Mouse (Mus musculus) liver, embryonic 14.5 days (tissue): Measurements from ENCODE around the gene Avl9. TPM values are rescaled to one million over a fixed set of nuclear protein-coding genes. Genes with fewer than 3 reads are reported as not detected.

Source experiments
- ATAC-seq: fragments of 200-750 bp; cut with Nextera tagmentation; 2 replicates; pipeline ENCODE4 v1.8.0; 2017; ENCODE audit warnings: moderate number of reproducible peaks, mild to moderate bottlenecking, moderate library complexity; ENCODE audit not compliant: insufficient read depth
- DNase-seq, 3 experiments: peaks; one replicate each; pipeline ENCODE4 v3.0.0-alpha.2; 2012 to 2013; ENCODE audit warnings: low read depth in 3 of 3, low spot score in 3 of 3
- H3K27ac ChIP-seq: fragments of 300-500 bp; sonication (generic); 2 replicates; pipeline ENCODE4 v1.5.1; 2014; ENCODE audit warnings: moderate library complexity, mild to moderate bottlenecking, control low read depth, inconsistent platforms
- H3K27me3 ChIP-seq: fragments of 300-500 bp; sonication (generic); 2 replicates; pipeline ENCODE4 v1.6.1; 2014; ENCODE audit warnings: mild to moderate bottlenecking, low read length, moderate library complexity; ENCODE audit not compliant: control insufficient read depth, insufficient read depth
- H3K36me3 ChIP-seq: fragments of 300-500 bp; sonication (generic); replicated peaks from 2 replicates; pipeline ENCODE4 v1.6.1; 2014; ENCODE audit warnings: low read depth; ENCODE audit not compliant: control insufficient read depth, insufficient read depth
- H3K4me1 ChIP-seq, 2 experiments: fragments of 200-500 bp in 1 of 2; fragments of 300-500 bp in 1 of 2; sonication (generic) in 1 of 2; replicated peaks; 2 replicates each; pipeline ENCODE4 v1.6.1; 2012 to 2014; ENCODE audit warnings: antibody characterized with exemption in 1 of 2, inconsistent platforms in 1 of 2, low read length in 1 of 2; ENCODE audit not compliant: control insufficient read depth in 2 of 2, insufficient read depth in 2 of 2
- H3K4me2 ChIP-seq: fragments of 300-500 bp; sonication (generic); 2 replicates; pipeline ENCODE4 v1.6.1; 2014; ENCODE audit warnings: low read depth, mild to moderate bottlenecking, control low read depth, moderate library complexity
- H3K4me3 ChIP-seq, 2 experiments: fragments of 200-500 bp in 1 of 2; fragments of 300-500 bp in 1 of 2; sonication (generic) in 1 of 2; 2 replicates each; pipeline ENCODE4 v1.5.1; 2012 to 2014; ENCODE audit warnings: low read depth in 2 of 2, low read length in 2 of 2, mild to moderate bottlenecking in 2 of 2, control low read depth in 1 of 2, inconsistent platforms in 1 of 2, moderate library complexity in 1 of 2; ENCODE audit not compliant: insufficient read depth in 1 of 2
- H3K9ac ChIP-seq: fragments of 300-500 bp; sonication (generic); replicated peaks from 2 replicates; pipeline ENCODE4 v1.6.1; 2014; ENCODE audit warnings: mild to moderate bottlenecking, control low read depth, moderate library complexity
- H3K9me3 ChIP-seq: fragments of 300-500 bp; sonication (generic); 2 replicates; pipeline ENCODE4 v1.6.1; 2016; ENCODE audit warnings: low read length, mixed read lengths; ENCODE audit not compliant: control insufficient read depth
- CTCF ChIP-seq: IDR thresholded peaks from 2 replicates; pipeline ENCODE4 v1.5.1; 2016; ENCODE audit warnings: antibody characterized with exemption, low read depth, control low read depth
- EP300 ChIP-seq: IDR thresholded peaks from 2 replicates; pipeline ENCODE4 v1.6.1; 2016; ENCODE audit warnings: antibody characterized with exemption, low read depth
- WGBS: fragments of 180-500 bp; shearing (Covaris S2); extraction: QIAGEN DNeasy Blood & Tissue Kit; methylation state at CpG from one replicate; pipeline ENCODE4 v1.1.7; 2014; ENCODE audit not compliant: insufficient replicate concordance; 5-methylcytosine and 5-hydroxymethylcytosine counted together
- polyA plus RNA-seq, 2 experiments: library from polyadenylated mRNA; depleted of rRNA in 1 of 2; stranded (reverse) in 1 of 2; unstranded in 1 of 2; fragments of >200 nt; fragmentation: Nextera tagmentation in 1 of 2; extraction: Ambion mirVana in 1 of 2; gene quantifications; 2 replicates each; pipeline versions ENCODE4 v1.2.1 to v1.2.3; 2012 to 2014

Avl9 gene
- polyA plus RNA-seq, 2 experiments, result 2.2 to 3.2 TPM

DNA sequence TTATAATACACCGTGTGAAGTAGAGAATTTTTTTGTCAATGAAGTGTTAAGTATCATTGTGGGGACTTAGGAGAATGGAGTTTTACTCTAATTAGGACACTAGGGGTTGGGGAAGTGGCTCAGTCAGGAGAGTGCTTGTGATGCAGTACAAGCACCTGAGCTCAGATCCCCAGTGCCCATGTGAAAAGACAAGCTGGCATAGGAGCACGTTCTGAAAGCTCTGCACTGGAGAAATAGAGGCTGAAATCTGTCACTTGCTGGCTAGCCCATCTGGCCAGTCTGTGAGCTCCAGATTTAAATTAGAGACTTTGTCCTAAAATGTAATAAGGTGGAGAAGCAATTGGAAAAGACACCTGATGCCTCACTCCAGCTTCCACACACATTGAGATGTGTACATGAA lies 17.8 kb downstream of the Avl9 start:
- WGBS, result 58% methylated on average over 2 of the region's 2 CpGs

GRCm38 (mm10) chr6:56745950-56746543 lies 31.3 kb downstream of the Avl9 start:
- ATAC-seq, result no peak
- WGBS, result 67% methylated on average over 5 of the region's 5 CpGs
- Histone ChIP-seq H3K27me3 (no peaks in the 10 kb centered on the region), H3K36me3 (peaks cover 3% of the 10 kb centered on the region; the same call in 1 of the 2 replicates), H3K4me1 (no peaks in the 10 kb centered on the region), H3K27ac (no peak overlapping the region), H3K4me2 (no peak overlapping the region), H3K9me3 (no peaks in the 10 kb centered on the region), H3K4me3 (no peak overlapping the region), H3K9ac (no peak overlapping the region)
- no peak for TF ChIP-seq CTCF
- no peak for TF ChIP-seq EP300
- no peak for DNase-seq

More for the DNA sequence above, 17.8 kb downstream of the Avl9 start:
- ATAC-seq, result no peak
- no peak for TF ChIP-seq CTCF
- TF ChIP-seq EP300, result no peak
- Histone ChIP-seq H3K9me3 (no peaks in the 10 kb centered on the region), H3K9ac (no peak overlapping the region), H3K36me3 (peaks cover 12% of the 10 kb centered on the region), H3K4me3 (no peak overlapping the region), H3K27me3 (no peaks in the 10 kb centered on the region), H3K4me2 (no peak overlapping the region), H3K4me1 (no peaks in the 10 kb centered on the region), H3K27ac (no peak overlapping the region)
- DNase-seq, result no peak

DNA sequence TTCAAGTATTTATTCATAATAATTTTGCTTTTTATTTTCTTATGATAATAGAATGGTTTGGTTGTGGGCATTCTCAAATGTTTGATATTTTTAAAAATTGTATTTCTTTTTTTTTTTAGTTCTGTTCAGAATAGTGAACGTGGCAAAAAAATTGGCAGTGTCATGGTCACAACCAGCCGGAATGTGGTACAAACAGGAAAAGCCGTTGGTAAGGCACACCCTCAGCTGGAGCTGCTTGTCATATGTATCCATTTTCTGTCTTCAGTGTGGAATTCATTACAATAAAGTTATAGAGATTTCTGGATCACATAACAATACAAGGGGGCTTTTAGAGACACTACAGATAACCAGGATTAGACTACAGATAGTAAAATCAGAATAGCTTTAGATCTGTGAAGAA lies 39.0 kb downstream of the Avl9 start:
- H3K4me2 ChIP-seq, result no peak overlapping the region
- peaks cover 12% of the 10 kb centered on the region for H3K36me3 ChIP-seq
- no peaks in the 10 kb centered on the region for H3K27me3 ChIP-seq
- 72% methylated on average over 3 of the region's 3 CpGs for WGBS
- no peak overlapping the region for H3K4me3 ChIP-seq
- DNase-seq (no peak), ATAC-seq (no peak)
- no peaks in the 10 kb centered on the region for H3K9me3 ChIP-seq
- no peak overlapping the region for H3K27ac ChIP-seq
- no peak for TF ChIP-seq EP300
- no peak for TF ChIP-seq CTCF
- H3K4me1 ChIP-seq, result no peaks in the 10 kb centered on the region
- no peak overlapping the region for H3K9ac ChIP-seq

GRCm38 (mm10) chr6:56756117-56756516 lies 41.4 kb downstream of the Avl9 start:
- no peaks in the 10 kb centered on the region for H3K27me3 ChIP-seq
- H3K27ac ChIP-seq, result no peak overlapping the region
- DNase-seq (no peak), ATAC-seq (no peak)
- TF ChIP-seq EP300 (no peak), CTCF (no peak)
- WGBS, result 74% methylated on average over 1 of the region's 1 CpGs
- H3K4me3 ChIP-seq, result no peak overlapping the region
- H3K4me2 ChIP-seq, result no peak overlapping the region
- no peak overlapping the region for H3K9ac ChIP-seq
- H3K4me1 ChIP-seq, result no peaks in the 10 kb centered on the region
- no peaks in the 10 kb centered on the region for H3K9me3 ChIP-seq
- peaks cover 12% of the 10 kb centered on the region for H3K36me3 ChIP-seq

DNA sequence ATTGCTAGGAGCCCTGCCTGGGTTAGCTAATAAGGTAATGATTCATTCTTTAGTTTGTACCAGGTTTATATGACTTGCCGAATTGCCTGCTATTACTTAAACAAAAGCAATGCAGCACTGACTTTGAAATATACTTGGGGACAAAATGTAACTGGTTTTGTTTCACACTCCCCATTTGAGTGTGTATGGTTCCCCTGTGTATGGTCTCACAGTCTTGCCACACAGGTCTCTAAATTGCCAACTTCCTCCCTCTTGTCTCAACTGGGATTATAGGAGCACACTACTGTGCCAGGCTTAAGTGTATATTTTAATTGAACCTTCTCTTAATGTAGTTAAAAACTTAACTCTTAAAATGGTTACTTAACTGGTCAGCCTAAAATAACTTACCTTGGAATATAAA lies 44.6 kb downstream of the Avl9 start:
- WGBS, result 73% methylated on average over 1 of the region's 1 CpGs
- H3K36me3 ChIP-seq, result peaks cover 12% of the 10 kb centered on the region

More for the DNA sequence above, 44.6 kb downstream of the Avl9 start:
- H3K4me1 ChIP-seq, result no peaks in the 10 kb centered on the region
- TF ChIP-seq EP300 (no peak), CTCF (no peak)
- H3K4me3 ChIP-seq, result no peak overlapping the region
- ATAC-seq, result no peak
- H3K9me3 ChIP-seq, result no peaks in the 10 kb centered on the region
- no peaks in the 10 kb centered on the region for H3K27me3 ChIP-seq
- no peak overlapping the region for H3K9ac ChIP-seq
- H3K27ac ChIP-seq, result no peak overlapping the region
- no peak for DNase-seq
- no peak overlapping the region for H3K4me2 ChIP-seq
